Mouse (Mus musculus) CD8-positive naive resting alpha-beta T cell, adult 57 days (primary cell): ENCODE data around the gene Vtn. TPM values are rescaled to one million over a fixed set of nuclear protein-coding genes. Genes with fewer than 3 reads are reported as not detected.

Experiments
- total RNA-seq: library from RNA; stranded (reverse); gene quantifications from one replicate; pipeline ENCODE4 v1.2.4, GENCODE M21; 2023

Gene Vtn
- not detected for total RNA-seq

GRCm38 (mm10) chr11:78499004-78499403 is at the start of gene Vtn:
Gene Vtn, plus strand, starts transcription at chr11:78499091.

GRCm38 (mm10) chr11:78465568-78466180 is 33.2 kb upstream of the Vtn start, which contains the start of gene Slc46a1:
Gene Slc46a1, plus strand, starts transcription at chr11:78465697.

GRCm38 (mm10) chr11:78497544-78498522 is 1.1 kb upstream of the Vtn start, which contains the start of gene Sarm1:
Gene Sarm1, minus strand, starts transcription at chr11:78497754.

GRCm38 (mm10) chr11:78502909-78503650 is 4.2 kb downstream of the Vtn start, which contains the start of gene Sebox:
Gene Sebox, plus strand, starts transcription at chr11:78503447.

GRCm38 (mm10) chr11:78512025-78512957 is 13.4 kb downstream of the Vtn start, which contains the start of the genes Tmem199 and Poldip2:
Gene Tmem199, minus strand, starts transcription at chr11:78512172.
Gene Poldip2, plus strand, starts transcription at chr11:78512193.

GRCm38 (mm10) chr11:78536080-78536689 is 37.3 kb downstream of the Vtn start, which contains the start of the genes Tnfaip1 and Ift20:
Gene Tnfaip1, minus strand, starts transcription at chr11:78536332.
Gene Ift20, plus strand, starts transcription at chr11:78536361.

GRCm38 (mm10) chr11:78550168-78551058 is 51.5 kb downstream of the Vtn start, which contains the start of gene Tmem97:
Gene Tmem97, minus strand, starts transcription at chr11:78550777.

Other genes starting within 250 kb of the Vtn start
- gene 2610507B11Rik, start 237.3 kb upstream of the Vtn start, total RNA-seq: 114 TPM
- gene BC030499, start 208.2 kb upstream of the Vtn start, total RNA-seq: 3.3 TPM
- 5.6 TPM for gene Spag5, start 197.6 kb upstream of the Vtn start, total RNA-seq
- gene Aldoc, start 176.1 kb upstream of the Vtn start, total RNA-seq: 25.8 TPM
- gene Pigs, start 170.7 kb upstream of the Vtn start, total RNA-seq: 44.6 TPM
- 10.9 TPM for gene Unc119, start 155.6 kb upstream of the Vtn start, total RNA-seq
- not detected for gene Foxn1, start 112.5 kb upstream of the Vtn start, total RNA-seq
- gene Slc13a2, start 76.9 kb upstream of the Vtn start, total RNA-seq: not detected
- gene Slc46a1, start 33.4 kb upstream of the Vtn start, total RNA-seq: 1.0 TPM
- 2.6 TPM for gene Sarm1, start 1.3 kb upstream of the Vtn start, total RNA-seq
- not detected for gene Sebox, start 4.4 kb downstream of the Vtn start, total RNA-seq
- 22.2 TPM for gene Tmem199, start 13.1 kb downstream of the Vtn start, total RNA-seq
- 31.3 TPM for gene Poldip2, start 13.1 kb downstream of the Vtn start, total RNA-seq
- gene Tnfaip1, start 37.2 kb downstream of the Vtn start, total RNA-seq: 12.4 TPM
- 30.7 TPM for gene Ift20, start 37.3 kb downstream of the Vtn start, total RNA-seq
- 9.2 TPM for gene Tmem97, start 51.7 kb downstream of the Vtn start, total RNA-seq
- gene Nlk, start 198.3 kb downstream of the Vtn start, total RNA-seq: 75.9 TPM